Mouse (Mus musculus) midbrain, embryonic 13.5 days (tissue): ENCODE measurements around the gene Nmrk1. TPM values are rescaled to one million over a fixed set of nuclear protein-coding genes. Genes with fewer than 3 reads are reported as not detected.

Experiments
- ATAC-seq: fragments of 200-750 bp; cut with Nextera tagmentation; 2 replicates; pipeline ENCODE4 v1.8.0; 2017; ENCODE audit warnings: mild to moderate bottlenecking, moderate TSS enrichment, moderate library complexity
- H3K27ac ChIP-seq: fragments of 300-500 bp; sonication (generic); 2 replicates; pipeline ENCODE4 v1.5.1; 2015; ENCODE audit warnings: inconsistent platforms, mild to moderate bottlenecking, moderate library complexity
- H3K27me3 ChIP-seq: fragments of 300-500 bp; sonication (generic); 2 replicates; pipeline ENCODE4 v1.6.1; 2015; ENCODE audit warnings: mild to moderate bottlenecking, inconsistent platforms
- H3K36me3 ChIP-seq: fragments of 300-500 bp; sonication (generic); 2 replicates; pipeline ENCODE4 v1.6.1; 2015; ENCODE audit warnings: mild to moderate bottlenecking, inconsistent platforms
- H3K4me1 ChIP-seq: fragments of 300-500 bp; sonication (generic); replicated peaks from 2 replicates; pipeline ENCODE4 v1.6.1; 2015; ENCODE audit warnings: inconsistent platforms
- H3K4me2 ChIP-seq: fragments of 300-500 bp; sonication (generic); replicated peaks from 2 replicates; pipeline ENCODE4 v1.6.1; 2015; ENCODE audit warnings: moderate library complexity, mild to moderate bottlenecking, inconsistent platforms
- H3K4me3 ChIP-seq: fragments of 300-500 bp; sonication (generic); replicated peaks from 2 replicates; pipeline ENCODE4 v1.5.1; 2015; ENCODE audit warnings: mild to moderate bottlenecking, inconsistent platforms
- H3K9ac ChIP-seq: fragments of 300-500 bp; sonication (generic); replicated peaks from 2 replicates; pipeline ENCODE4 v1.6.1; 2015; ENCODE audit warnings: mild to moderate bottlenecking, inconsistent platforms
- H3K9me3 ChIP-seq: fragments of 300-500 bp; sonication (generic); 2 replicates; pipeline ENCODE4 v1.6.1; 2016; ENCODE audit warnings: mild to moderate bottlenecking, inconsistent platforms
- WGBS: fragments of 180-500 bp; shearing (Covaris S2); methylation state at CpG from one replicate; pipeline ENCODE4 v1.1.7; 2015; 5-methylcytosine and 5-hydroxymethylcytosine counted together
- polyA plus RNA-seq: library from polyadenylated mRNA; unstranded; fragments of >200 nt; fragmentation: Nextera tagmentation; extraction: Ambion mirVana; gene quantifications from 2 replicates; pipeline ENCODE4 v1.2.1, GENCODE M21; 2015

Nmrk1 gene
- polyA plus RNA-seq, 1 experiment from 2014 or later, result 5.6 TPM

DNA sequence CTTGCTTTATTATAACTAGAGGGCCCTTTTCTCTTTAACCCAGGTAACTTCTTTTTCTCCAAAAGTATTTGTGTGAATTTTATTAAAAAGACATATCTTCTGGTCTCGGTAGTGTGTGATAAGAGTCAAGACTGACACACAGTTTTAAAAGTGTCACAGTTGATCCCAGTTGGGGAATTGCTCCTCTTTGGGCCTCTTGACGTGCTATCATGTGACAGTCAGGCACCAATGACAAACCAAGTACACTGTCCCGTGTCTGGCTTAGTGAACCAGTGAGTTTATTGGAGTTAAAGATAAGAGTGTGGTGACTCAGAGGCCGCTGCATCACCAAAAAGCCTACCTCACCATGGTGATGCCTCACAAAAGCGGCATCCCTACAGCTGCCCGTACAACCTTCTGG is 12.3 kb downstream of the Nmrk1 start:
- no peak overlapping the region for H3K4me3 ChIP-seq
- H3K36me3 ChIP-seq, result no peaks in the 10 kb centered on the region
- no peaks in the 10 kb centered on the region for H3K9me3 ChIP-seq
- H3K27me3 ChIP-seq, result no peaks in the 10 kb centered on the region
- H3K9ac ChIP-seq, result no peak overlapping the region
- H3K4me1 ChIP-seq, result peaks cover 3% of the 10 kb centered on the region; the same call in 1 of the 2 replicates
- no peak for ATAC-seq
- 86% methylated on average over 6 of the region's 6 CpGs for WGBS
- H3K27ac ChIP-seq, result no peak overlapping the region
- no peak overlapping the region for H3K4me2 ChIP-seq

DNA sequence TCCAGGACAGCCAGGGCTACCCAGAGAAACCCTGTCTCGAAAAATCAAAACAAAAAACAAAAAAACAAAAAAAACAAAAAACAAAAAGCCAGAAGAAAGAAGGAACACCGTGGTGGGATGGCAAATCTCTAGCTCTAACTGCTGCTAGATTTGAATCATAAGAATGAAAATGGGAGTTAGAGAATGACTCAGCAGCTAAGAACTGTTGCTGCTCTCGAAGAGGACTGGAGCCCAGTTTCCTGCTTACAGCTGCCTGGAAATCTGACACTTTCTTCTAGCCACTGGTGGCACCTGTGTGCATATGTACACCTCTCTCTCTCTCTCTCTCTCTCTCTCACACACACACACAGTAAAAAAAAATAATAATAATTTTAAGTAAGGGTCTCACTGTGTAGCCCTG is 14.6 kb downstream of the Nmrk1 start:
- Histone ChIP-seq H3K9me3 (no peaks in the 10 kb centered on the region), H3K9ac (no peak overlapping the region), H3K27ac (no peak overlapping the region), H3K27me3 (no peaks in the 10 kb centered on the region), H3K36me3 (no peaks in the 10 kb centered on the region), H3K4me2 (no peak overlapping the region), H3K4me3 (no peak overlapping the region), H3K4me1 (peaks cover 3% of the 10 kb centered on the region; the same call in 1 of the 2 replicates)
- 80% methylated on average over 3 of the region's 3 CpGs for WGBS
- ATAC-seq, result no peak

DNA sequence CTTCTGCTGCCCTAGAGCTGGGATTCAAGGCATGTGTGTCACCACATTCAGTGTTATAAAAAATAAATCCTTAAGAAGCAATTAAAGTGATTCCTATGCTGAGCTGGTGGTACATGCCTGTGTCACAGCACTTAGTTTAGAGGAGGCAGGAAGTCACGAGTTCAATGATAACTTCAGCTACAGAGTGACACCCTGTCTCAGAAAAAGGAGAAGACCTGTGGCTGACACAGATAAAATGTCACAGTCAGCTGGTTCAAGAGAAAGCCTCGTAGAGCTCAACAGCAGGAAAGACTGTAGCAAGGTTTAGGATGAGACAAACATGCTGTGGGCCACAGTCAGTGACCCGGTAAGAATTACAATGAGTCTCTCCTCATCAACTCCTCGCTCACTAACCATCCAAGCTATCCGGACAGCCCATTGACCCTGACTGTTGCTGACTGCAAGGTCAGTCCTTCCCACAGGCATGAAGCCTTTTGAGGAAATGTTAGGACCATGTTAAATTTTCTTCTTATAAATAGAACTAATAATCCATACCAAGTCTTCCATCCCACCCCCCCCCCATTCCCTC is 15.2 kb downstream of the Nmrk1 start:
- Histone ChIP-seq H3K4me1 (peaks cover 3% of the 10 kb centered on the region; the same call in 1 of the 2 replicates), H3K9me3 (no peaks in the 10 kb centered on the region), H3K27me3 (no peaks in the 10 kb centered on the region), H3K9ac (no peak overlapping the region), H3K27ac (no peak overlapping the region), H3K4me3 (no peak overlapping the region), H3K4me2 (no peak overlapping the region), H3K36me3 (no peaks in the 10 kb centered on the region)
- ATAC-seq, result no peak
- WGBS, result 46% methylated on average over 5 of the region's 5 CpGs

DNA sequence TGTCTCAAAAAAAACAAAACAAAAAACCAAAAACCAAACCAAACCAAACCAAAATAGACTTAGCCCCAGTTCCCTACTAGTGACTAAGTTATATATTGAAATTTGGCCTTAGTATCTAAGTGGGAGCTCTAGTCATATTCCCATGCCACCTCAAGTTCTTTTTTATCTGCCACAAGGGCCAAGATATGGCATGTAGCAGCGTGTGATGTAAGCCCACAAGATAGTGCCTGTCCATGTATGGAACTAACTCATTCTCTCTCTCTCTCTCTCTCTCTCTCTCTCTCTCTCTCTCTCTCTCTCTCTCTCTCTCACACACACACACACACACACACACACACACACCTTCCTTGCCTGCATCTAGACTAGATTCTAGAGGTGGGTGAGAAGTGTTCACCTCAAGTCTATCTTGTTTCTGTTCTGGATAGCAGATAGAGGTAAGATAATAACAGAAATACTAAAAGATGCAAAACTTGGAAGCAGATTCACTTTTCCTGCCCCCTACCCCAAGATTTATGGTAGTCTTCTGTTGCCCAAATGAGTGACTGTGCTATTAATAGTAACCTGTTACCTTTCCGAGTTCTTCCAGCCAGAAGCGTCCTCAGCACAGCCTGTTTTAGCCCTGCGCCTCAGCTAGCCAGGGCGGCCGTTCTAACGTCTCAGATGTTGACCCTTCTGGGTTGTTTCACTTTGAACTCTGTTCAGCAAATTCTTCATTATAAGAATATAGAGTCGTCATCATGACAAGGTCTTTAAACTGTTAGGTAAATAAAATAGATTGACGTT is 16.2 kb downstream of the Nmrk1 start:
- H3K9me3 ChIP-seq, result no peaks in the 10 kb centered on the region

DNA sequence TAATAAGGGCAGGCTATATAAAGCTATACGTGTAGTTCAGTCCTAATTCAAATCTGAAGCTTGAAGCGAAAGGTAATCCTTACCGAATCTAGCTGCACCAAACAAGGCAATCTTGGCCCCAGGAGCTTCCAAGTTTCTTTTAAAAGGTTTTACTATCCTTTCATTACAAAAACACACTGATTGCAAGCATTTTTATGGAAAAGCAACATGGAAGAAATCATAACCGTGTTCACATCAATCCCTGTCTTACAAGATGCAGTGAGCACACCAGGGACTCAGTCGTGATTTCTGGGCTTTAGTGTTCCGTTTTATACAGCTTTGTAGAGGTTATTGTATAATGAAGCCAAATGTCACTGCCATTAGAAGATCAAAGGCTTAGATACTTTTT is 16.8 kb downstream of the Nmrk1 start:
- H3K4me3 ChIP-seq, result no peak overlapping the region
- H3K27me3 ChIP-seq, result no peaks in the 10 kb centered on the region
- no peaks in the 10 kb centered on the region; the same call in 1 of the 2 replicates for H3K4me1 ChIP-seq
- no peaks in the 10 kb centered on the region for H3K36me3 ChIP-seq
- H3K4me2 ChIP-seq, result no peak overlapping the region
- WGBS, result 89% methylated on average over 6 of the region's 6 CpGs
- no peak overlapping the region for H3K27ac ChIP-seq
- no peaks in the 10 kb centered on the region for H3K9me3 ChIP-seq
- no peak overlapping the region for H3K9ac ChIP-seq
- ATAC-seq, result no peak

More for the DNA sequence above, 16.2 kb downstream of the Nmrk1 start:
- Histone ChIP-seq H3K4me2 (no peak overlapping the region), H3K36me3 (no peaks in the 10 kb centered on the region), H3K27ac (no peak overlapping the region), H3K4me1 (peaks cover 3% of the 10 kb centered on the region; the same call in 1 of the 2 replicates), H3K4me3 (no peak overlapping the region), H3K9ac (no peak overlapping the region), H3K27me3 (no peaks in the 10 kb centered on the region)
- WGBS, result 84% methylated on average over 9 of the region's 9 CpGs
- no peak for ATAC-seq

DNA sequence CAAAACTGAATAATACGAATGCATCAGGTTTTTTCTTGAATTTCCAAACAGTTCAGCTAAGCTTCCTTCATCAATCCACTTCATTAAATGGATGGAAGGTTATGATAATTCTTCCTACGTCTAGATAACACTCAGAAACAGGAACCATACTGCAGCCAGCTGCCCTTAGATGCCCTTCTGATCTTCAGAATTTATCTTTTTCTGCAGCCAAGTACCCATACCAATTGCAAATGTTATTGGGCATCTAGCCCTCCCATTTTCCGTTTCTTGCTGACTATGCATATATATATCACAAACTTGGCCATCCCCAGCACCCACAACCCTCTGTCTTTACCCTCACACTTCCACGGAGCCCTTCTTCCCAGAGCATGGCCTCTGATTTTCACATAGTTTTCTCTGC is 18.2 kb downstream of the Nmrk1 start:
- no peak for ATAC-seq
- Histone ChIP-seq H3K27ac (no peak overlapping the region), H3K9me3 (no peaks in the 10 kb centered on the region), H3K27me3 (no peaks in the 10 kb centered on the region), H3K36me3 (no peaks in the 10 kb centered on the region), H3K4me3 (no peak overlapping the region), H3K9ac (no peak overlapping the region), H3K4me1 (no peaks in the 10 kb centered on the region), H3K4me2 (no peak overlapping the region)
- WGBS, result 85% methylated on average over 4 of the region's 4 CpGs

DNA sequence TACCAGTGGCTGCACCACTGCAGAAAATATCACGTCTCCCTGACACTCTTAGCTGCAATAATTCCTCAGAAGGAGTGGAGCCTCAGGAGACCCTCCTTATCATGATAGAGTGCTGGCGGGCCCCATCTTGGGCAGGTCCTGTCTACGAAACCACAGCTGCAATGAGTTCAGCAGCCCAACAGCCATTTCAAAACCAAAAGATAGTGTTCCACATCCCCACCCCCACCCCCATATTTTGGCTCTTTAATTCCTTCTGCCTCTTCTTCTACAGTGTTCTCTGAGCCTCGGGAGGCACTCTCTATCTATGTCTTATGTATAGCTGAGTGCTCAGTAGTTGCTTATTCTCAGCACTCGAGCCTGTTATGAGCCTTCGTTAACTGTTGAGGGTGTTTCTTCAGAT is 18.7 kb downstream of the Nmrk1 start:
- no peaks in the 10 kb centered on the region for H3K27me3 ChIP-seq
- H3K9ac ChIP-seq, result no peak overlapping the region
- H3K36me3 ChIP-seq, result no peaks in the 10 kb centered on the region
- H3K4me1 ChIP-seq, result no peaks in the 10 kb centered on the region
- H3K27ac ChIP-seq, result no peak overlapping the region
- H3K4me3 ChIP-seq, result no peak overlapping the region
- WGBS, result 85% methylated on average over 6 of the region's 6 CpGs
- ATAC-seq, result no peak
- H3K9me3 ChIP-seq, result no peaks in the 10 kb centered on the region
- H3K4me2 ChIP-seq, result no peak overlapping the region

DNA sequence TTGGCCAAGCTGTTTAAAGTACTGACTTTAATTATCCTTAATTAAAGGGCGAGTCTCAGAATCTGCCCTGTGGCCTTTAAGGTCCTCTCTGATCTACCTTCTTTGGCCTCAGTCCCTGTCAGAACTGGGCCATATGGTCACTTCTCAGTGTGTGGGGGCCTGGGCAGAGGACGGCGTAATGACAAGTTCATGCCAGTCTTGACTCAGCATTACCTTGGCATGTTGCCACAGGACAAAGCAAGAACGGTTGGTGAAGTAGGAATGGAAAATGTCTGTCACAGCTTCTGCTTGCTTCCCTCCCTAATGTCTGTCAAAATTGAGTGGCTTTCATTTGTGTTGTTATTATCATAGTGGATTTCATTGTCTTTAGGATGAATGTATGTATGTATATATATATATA is 20.8 kb downstream of the Nmrk1 start:
- H3K4me3 ChIP-seq, result no peak overlapping the region
- H3K9me3 ChIP-seq, result no peaks in the 10 kb centered on the region
- no peaks in the 10 kb centered on the region for H3K36me3 ChIP-seq
- no peak overlapping the region for H3K4me2 ChIP-seq
- WGBS, result 86% methylated on average over 4 of the region's 4 CpGs
- no peak for ATAC-seq
- H3K4me1 ChIP-seq, result no peaks in the 10 kb centered on the region
- H3K27ac ChIP-seq, result no peak overlapping the region
- H3K9ac ChIP-seq, result no peak overlapping the region
- no peaks in the 10 kb centered on the region for H3K27me3 ChIP-seq

DNA sequence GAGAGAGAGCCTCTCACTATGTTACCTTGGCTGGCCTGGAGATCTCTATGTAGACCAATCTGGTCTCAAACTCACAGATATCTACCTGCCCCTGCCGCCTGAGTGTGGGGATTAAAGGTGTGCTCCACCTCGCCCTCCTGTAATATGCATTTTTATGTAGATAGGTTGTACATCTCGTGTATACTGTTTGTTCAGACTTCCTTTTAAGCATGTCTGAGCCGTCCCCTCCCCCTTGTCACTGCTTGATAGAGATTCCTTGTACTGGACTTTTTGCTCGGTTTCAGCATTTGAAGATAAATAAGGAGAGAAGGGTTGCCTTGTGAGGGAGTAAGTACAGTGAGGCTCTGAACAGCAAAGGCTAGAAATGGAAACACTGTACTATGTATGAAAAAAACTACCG is 21.3 kb downstream of the Nmrk1 start:
- Histone ChIP-seq H3K4me3 (no peak overlapping the region), H3K9me3 (no peaks in the 10 kb centered on the region), H3K36me3 (no peaks in the 10 kb centered on the region), H3K27me3 (no peaks in the 10 kb centered on the region), H3K27ac (no peak overlapping the region), H3K4me2 (no peak overlapping the region), H3K4me1 (no peaks in the 10 kb centered on the region), H3K9ac (no peak overlapping the region)
- ATAC-seq, result no peak
- 85% methylated on average over 6 of the region's 6 CpGs for WGBS

DNA sequence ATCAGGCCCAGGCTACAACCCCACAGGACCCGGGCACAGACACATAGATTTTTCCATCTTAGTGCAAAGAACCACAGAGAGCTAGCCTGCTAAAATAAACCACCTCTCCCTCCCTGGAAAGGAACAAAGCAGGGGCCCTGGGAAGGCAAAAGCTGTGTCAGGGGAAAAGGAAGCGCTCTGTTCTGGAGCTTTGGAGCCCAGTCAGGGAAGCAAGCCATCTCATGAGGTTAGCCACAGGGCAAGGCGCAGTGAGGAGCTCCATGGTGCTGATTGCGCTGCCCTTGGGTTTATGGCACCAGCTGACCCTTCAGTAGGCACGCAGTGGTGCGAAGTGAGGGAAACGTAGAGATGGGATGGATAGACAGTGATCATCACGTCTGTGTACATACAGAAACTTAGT is 22.6 kb downstream of the Nmrk1 start:
- ATAC-seq, result no peak
- Histone ChIP-seq H3K27ac (no peak overlapping the region), H3K36me3 (no peaks in the 10 kb centered on the region), H3K9ac (no peak overlapping the region), H3K4me2 (no peak overlapping the region), H3K4me3 (no peak overlapping the region), H3K4me1 (no peaks in the 10 kb centered on the region), H3K9me3 (no peaks in the 10 kb centered on the region), H3K27me3 (no peaks in the 10 kb centered on the region)
- 93% methylated on average over 8 of the region's 8 CpGs for WGBS

DNA sequence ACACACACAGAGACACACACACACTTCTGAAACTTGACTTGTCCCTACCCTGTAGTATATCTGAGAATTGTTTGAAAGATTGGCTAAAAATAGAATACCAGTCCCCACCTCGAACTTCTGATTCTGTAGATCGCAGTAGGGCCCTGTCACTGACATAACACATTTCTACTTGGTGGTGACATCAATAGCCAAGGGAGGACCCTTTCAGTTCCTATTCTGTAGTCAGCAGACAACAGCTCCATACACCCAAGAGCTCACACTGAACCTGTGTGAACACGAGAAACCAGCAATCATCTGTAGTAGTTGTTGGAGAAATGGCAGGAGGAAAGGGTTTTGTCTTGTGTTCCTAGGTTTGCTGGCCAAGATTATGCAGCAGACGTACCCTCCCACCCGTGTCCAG is 23.2 kb downstream of the Nmrk1 start:
- H3K36me3 ChIP-seq, result no peaks in the 10 kb centered on the region
- ATAC-seq, result no peak
- no peaks in the 10 kb centered on the region for H3K27me3 ChIP-seq
- H3K27ac ChIP-seq, result no peak overlapping the region
- 87% methylated on average over 5 of the region's 5 CpGs for WGBS
- no peaks in the 10 kb centered on the region for H3K9me3 ChIP-seq
- H3K4me1 ChIP-seq, result no peaks in the 10 kb centered on the region
- no peak overlapping the region for H3K4me2 ChIP-seq
- H3K4me3 ChIP-seq, result no peak overlapping the region
- H3K9ac ChIP-seq, result no peak overlapping the region

DNA sequence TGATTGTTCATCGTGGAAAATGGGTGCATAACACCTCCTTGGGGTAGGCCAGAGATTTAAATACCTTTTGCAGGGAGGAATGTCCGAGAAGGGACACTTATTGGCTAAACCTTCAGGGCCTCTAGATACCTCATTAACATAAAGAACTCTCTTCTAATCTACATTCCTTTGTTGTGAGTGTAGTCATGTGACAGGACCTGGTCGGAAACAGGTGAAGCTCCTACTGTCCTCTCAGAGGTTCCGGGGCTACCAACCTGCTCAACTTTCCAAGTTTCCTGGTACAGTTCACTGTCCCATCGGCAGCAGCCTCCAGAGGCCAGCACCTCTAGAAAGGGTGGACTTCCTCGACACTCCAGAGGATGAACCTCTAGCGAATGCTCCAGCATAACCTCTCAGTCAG is 24.2 kb downstream of the Nmrk1 start:
- no peak overlapping the region for H3K9ac ChIP-seq
- no peaks in the 10 kb centered on the region for H3K27me3 ChIP-seq
- no peak overlapping the region for H3K4me2 ChIP-seq
- H3K36me3 ChIP-seq, result no peaks in the 10 kb centered on the region
- no peak overlapping the region for H3K27ac ChIP-seq
- no peak for ATAC-seq
- 90% methylated on average over 7 of the region's 7 CpGs for WGBS
- H3K4me1 ChIP-seq, result no peaks in the 10 kb centered on the region
- no peaks in the 10 kb centered on the region for H3K9me3 ChIP-seq
- no peak overlapping the region for H3K4me3 ChIP-seq

DNA sequence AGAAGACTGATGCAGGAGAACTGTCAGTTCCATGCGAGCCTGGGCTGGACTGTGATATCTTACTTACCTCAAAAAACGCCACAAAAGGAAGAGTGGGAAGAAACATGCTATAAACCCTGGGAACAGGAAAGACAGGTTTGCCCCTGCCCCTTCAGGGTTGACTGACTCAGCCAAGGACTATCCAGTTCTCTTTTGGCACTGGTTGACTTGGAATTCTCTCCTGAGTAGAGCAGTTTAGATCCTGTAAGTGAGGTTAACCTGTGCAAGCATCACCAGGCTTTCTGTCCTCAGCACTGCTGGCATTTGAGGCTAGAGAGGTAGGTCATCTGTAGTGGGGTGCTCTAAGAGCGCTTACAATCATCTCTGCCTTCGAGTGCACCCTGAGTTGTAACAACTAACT is 26.7 kb downstream of the Nmrk1 start:
- Histone ChIP-seq H3K4me3 (no peak overlapping the region), H3K36me3 (no peaks in the 10 kb centered on the region), H3K27ac (no peak overlapping the region), H3K9ac (no peak overlapping the region), H3K4me2 (no peak overlapping the region), H3K9me3 (no peaks in the 10 kb centered on the region), H3K27me3 (no peaks in the 10 kb centered on the region), H3K4me1 (no peaks in the 10 kb centered on the region)
- 75% methylated on average over 4 of the region's 4 CpGs for WGBS
- ATAC-seq, result no peak
